Comparison of ENCODE assay signal across 8 mouse cellular contexts in genomic region chr11:118102838-118103237, GRCm38 (mm10). TPM values are rescaled to one million over a fixed set of nuclear protein-coding genes. Genes with fewer than 3 reads are reported as not detected.
A peak's percentile ranks its signal among the peaks of the same experiment; 100 is the strongest.
DNase-seq lines count a peak whose midpoint lies in the region; ATAC-seq lines count a peak whose summit lies in the region.

No protein-coding gene starts in this region.

- no peak overlapping the region for H3K4me2 ChIP-seq in hindbrain, embryonic 14.5 days (replicated peaks)
- no peak overlapping the region for H3K4me2 ChIP-seq in hindbrain, embryonic 16.5 days (ENCODE audit: low read length)

- DNase-seq in hindbrain, embryonic 14.5 days (ENCODE audit: low spot score): peak; percentile 79
- peak; percentile 74 to 89 for DNase-seq in cerebellum, adult 18-20 months
- peak; percentile 49 to 80 for DNase-seq in frontal cortex, postnatal 14 days (ENCODE audit: low spot score in 2 of 2)
- peak; percentile 92 for DNase-seq in kidney, adult 18-20 months
- peak; percentile 82 to 86 for DNase-seq in left cerebral cortex, postnatal 36 days (ENCODE audit: low spot score in 2 of 2)
- peak; percentile 80 to 93 for DNase-seq in monocyte, adult 2 months (ENCODE audit: low read depth in 1 of 2, low spot score in 2 of 2)
- peak; percentile 76 to 82 for DNase-seq in spleen, postnatal 36 days (ENCODE audit: low spot score in 2 of 2)

- H3K27me3 ChIP-seq in hindbrain, embryonic 14.5 days (ENCODE audit: control insufficient read depth, insufficient read depth, low read length): no peaks in the 10 kb centered on the region
- H3K27me3 ChIP-seq in hindbrain, embryonic 16.5 days (replicated peaks; ENCODE audit: control insufficient read depth, insufficient read depth, low read length): no peaks in the 10 kb centered on the region

- H3K36me3 ChIP-seq in hindbrain, embryonic 14.5 days (replicated peaks; ENCODE audit: control insufficient read depth, insufficient read depth): no peaks in the 10 kb centered on the region
- H3K36me3 ChIP-seq in hindbrain, embryonic 16.5 days (ENCODE audit: control insufficient read depth, insufficient read depth, low read length): no peaks in the 10 kb centered on the region

- no peak for ATAC-seq in hindbrain, embryonic 14.5 days (ENCODE audit: low FRiP score)
- ATAC-seq in hindbrain, embryonic 16.5 days: no peak

- no peak overlapping the region for H3K9ac ChIP-seq in hindbrain, embryonic 14.5 days
- no peak overlapping the region for H3K9ac ChIP-seq in hindbrain, embryonic 16.5 days (ENCODE audit: low read depth, low read length)

- no peak overlapping the region for H3K27ac ChIP-seq in hindbrain, embryonic 14.5 days
- H3K27ac ChIP-seq in hindbrain, embryonic 16.5 days (ENCODE audit: low read depth, low read length): no peak overlapping the region

- 62% methylated on average over 3 of the region's 3 CpGs for WGBS in hindbrain, embryonic 14.5 days
- 69% methylated on average over 3 of the region's 3 CpGs for WGBS in hindbrain, embryonic 16.5 days

- H3K9me3 ChIP-seq in hindbrain, embryonic 14.5 days (ENCODE audit: control insufficient read depth, low read length): no peaks in the 10 kb centered on the region
- no peaks in the 10 kb centered on the region for H3K9me3 ChIP-seq in hindbrain, embryonic 16.5 days (ENCODE audit: control insufficient read depth, low read length)

- no peaks in the 10 kb centered on the region for H3K4me1 ChIP-seq in hindbrain, embryonic 14.5 days (replicated peaks; ENCODE audit: control insufficient read depth, insufficient read depth, low read length)
- no peaks in the 10 kb centered on the region for H3K4me1 ChIP-seq in hindbrain, embryonic 16.5 days (ENCODE audit: control insufficient read depth, insufficient read depth, low read depth, low read length)

- H3K4me3 ChIP-seq in hindbrain, embryonic 14.5 days (replicated peaks; ENCODE audit: low read length): no peak overlapping the region
- H3K4me3 ChIP-seq in hindbrain, embryonic 16.5 days (ENCODE audit: low read length): no peak overlapping the region

- intact Hi-C loops in left cerebral cortex, postnatal 36 days (cut with DNase I): loop anchor here (2.0 kb wide), 2 partner anchors 18 to 232 kb away; no protein-coding TSS in a partner anchor

RNA-seq across cellular contexts. Expression of gene Dnah17, which starts 27.6 kb away (rescaled TPM):
- 0.15 and 0.21 TPM in 2 replicates for polyA plus RNA-seq in hindbrain, embryonic 14.5 days (2014; fragmentation: Nextera tagmentation; extraction: Ambion mirVana)
- 0.22 and 0.23 TPM in 2 replicates for polyA plus RNA-seq in hindbrain, embryonic 16.5 days (2015; fragmentation: Nextera tagmentation; extraction: Ambion mirVana)
- under 1 TPM; 0.02 to 0.09 TPM for total RNA-seq in left cerebral cortex, postnatal 36 days (2021)
